Mouse (Mus musculus) lung, adult 2 months (tissue): Measurements from ENCODE around the gene Slc22a18.

ENCODE experiments used
- CTCF ChIP-seq: fragments of 200-500 bp; IDR thresholded peaks from 2 replicates; pipeline ENCODE4 v1.5.1; 2011; ENCODE audit warnings: mild to moderate bottlenecking, low read length, control low read depth; ENCODE audit not compliant: insufficient read depth
- POLR2A ChIP-seq: fragments of 200-500 bp; IDR thresholded peaks from 2 replicates; pipeline ENCODE4 v1.6.1; 2011; ENCODE audit warnings: low read depth, mild to moderate bottlenecking, control low read depth, low read length, borderline replicate concordance; ENCODE audit errors: extremely low read depth

DNA sequence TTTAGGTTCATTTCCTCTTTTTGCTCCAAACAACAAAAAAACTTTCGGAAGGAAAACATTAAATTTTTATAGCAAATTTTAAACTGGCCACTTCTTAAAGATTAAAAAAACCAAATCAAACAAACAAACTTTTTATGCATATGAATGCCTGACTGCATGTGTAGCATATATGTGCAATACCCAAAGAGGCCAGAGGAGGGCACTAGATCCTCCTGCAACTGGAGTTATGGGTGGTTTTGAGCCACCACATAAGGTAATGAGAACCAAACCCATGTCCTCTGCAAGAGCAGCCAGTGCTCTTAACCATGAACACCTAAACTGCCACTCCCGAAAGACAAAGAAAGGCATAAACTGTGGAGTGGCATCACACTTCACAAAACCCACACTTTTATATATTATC, 70.8 kb downstream of the Slc22a18 start:
- TF ChIP-seq CTCF (no peak; the same call in 1 of the 2 replicates), POLR2A (no peak)
